Mouse (Mus musculus) splenic B cell, adult 2 months (primary cell): ENCODE data around the gene Alyref.

ENCODE experiments used
- DNase-seq: peaks from one replicate; pipeline ENCODE4 v3.0.0-alpha.2; 2011; ENCODE audit warnings: low read depth, low spot score
- H3K27me3 ChIP-seq: 2 replicates; pipeline ENCODE4 v1.6.1; 2012; ENCODE audit warnings: mild to moderate bottlenecking, low read length, moderate library complexity, mixed read lengths; ENCODE audit not compliant: control insufficient read depth, poor library complexity, insufficient read depth, severe bottlenecking
- H3K36me3 ChIP-seq: 2 replicates; pipeline ENCODE4 v1.6.1; 2012; ENCODE audit warnings: mild to moderate bottlenecking, low read length, moderate library complexity, mixed read lengths; ENCODE audit not compliant: control insufficient read depth, poor library complexity, insufficient read depth, severe bottlenecking

The Alyref gene

DNA sequence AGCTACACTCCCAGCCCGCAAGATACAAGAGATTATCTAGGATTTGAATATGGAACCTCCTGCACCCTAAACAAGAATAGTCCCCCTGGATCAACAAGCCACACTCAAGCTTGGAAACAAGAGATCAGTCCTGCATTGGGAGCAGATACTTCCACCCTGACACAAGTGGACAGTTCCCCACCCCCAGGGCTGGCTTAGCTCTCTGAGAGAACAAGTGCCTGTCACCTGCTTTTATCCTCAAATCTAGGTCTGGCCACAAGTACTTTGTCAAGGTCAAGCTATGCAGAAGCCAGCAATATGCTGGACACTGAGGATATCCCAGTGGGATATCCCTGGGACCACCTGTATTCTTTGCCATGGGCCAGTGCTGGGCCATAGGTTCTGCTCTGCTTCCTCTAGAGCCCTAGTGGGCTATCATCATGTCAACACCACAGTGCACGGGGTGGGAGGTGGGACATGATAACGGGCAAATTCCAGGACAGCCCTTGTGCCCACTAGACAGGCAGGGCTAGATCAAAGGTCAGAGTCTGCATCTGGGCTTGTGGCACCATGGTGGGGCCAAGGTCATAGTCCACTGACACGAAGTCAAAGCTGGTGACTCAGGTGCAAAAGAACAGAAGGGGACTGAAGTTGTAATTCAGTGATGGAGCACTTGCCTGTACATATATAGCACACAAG, 18.6 kb upstream of the Alyref start:
- no peak for DNase-seq
- peaks cover 10% of the 10 kb centered on the region for H3K36me3 ChIP-seq
- no peaks in the 10 kb centered on the region for H3K27me3 ChIP-seq

DNA sequence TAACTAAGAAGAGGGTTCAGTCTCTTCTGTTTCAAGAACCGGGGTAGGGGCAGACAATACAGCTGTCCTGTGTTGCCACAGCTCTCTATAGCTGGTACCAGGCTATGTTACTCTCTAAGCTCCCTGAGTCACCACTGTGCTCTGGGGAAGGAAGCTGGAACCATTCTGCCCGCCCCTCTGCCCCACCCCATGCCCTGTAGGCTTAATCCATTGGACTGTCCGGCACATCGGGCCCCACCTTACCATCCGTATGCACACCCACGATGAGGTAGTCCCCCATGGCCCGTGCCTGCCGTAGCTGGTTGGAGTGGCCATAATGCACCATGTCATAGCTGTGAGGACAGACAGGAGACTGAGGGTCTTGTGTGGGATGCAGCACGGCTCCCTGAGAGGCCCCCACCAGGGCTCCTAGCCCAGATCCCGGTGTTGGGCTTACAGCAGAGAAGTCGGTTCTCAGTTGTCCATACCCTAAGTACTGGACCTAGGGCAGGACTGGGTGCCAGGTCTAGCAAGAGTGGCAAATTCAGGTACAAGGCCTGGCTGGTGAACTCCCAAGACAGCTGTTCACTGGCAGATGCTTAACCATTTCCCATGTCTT, 17.5 kb upstream of the Alyref start:
- Histone ChIP-seq H3K36me3 (peaks cover 8% of the 10 kb centered on the region), H3K27me3 (no peaks in the 10 kb centered on the region)
- no peak for DNase-seq

DNA sequence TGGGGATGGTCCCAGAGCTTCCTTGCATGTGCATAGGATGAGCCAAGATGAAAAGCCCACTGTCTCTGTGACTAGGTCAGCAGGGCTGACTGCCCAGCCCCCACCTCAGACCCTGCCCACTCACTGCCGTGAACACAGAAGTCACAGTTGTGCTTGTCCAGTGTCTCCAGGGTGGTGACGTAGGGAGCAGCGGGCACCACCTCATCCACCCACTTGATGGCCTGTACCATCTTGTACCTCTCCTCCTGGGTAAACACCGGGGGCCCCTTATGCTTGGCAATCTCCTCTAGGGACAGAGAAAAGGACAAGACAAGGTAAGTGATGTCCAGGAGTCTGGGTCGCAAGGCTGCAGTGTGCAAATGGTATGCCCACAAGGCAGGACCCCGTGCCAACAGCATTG, 17.0 kb upstream of the Alyref start:
- Histone ChIP-seq H3K36me3 (peaks cover 4% of the 10 kb centered on the region), H3K27me3 (no peaks in the 10 kb centered on the region)
- DNase-seq: no peak

DNA sequence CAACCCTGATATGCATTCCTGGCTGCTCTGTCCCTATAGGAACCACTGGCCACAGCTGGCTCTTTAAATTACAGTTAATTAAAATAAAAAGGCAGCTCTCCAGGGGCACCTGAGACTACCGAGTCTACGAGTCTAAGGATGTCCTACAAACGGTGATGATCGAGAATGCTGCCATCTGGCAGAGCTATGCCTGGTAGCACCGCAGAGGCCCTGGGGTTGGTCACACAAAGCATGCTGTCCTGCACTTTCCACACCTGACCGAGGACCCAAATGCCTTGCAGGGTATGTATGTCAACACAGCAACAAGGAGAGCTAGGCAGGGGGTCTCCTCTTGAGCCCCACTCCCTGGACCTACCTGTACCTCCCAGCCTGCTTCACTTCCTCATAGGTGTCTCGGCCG, 15.8 kb upstream of the Alyref start:
- DNase-seq: no peak
- H3K36me3 ChIP-seq: peaks cover 4% of the 10 kb centered on the region
- no peaks in the 10 kb centered on the region for H3K27me3 ChIP-seq

DNA sequence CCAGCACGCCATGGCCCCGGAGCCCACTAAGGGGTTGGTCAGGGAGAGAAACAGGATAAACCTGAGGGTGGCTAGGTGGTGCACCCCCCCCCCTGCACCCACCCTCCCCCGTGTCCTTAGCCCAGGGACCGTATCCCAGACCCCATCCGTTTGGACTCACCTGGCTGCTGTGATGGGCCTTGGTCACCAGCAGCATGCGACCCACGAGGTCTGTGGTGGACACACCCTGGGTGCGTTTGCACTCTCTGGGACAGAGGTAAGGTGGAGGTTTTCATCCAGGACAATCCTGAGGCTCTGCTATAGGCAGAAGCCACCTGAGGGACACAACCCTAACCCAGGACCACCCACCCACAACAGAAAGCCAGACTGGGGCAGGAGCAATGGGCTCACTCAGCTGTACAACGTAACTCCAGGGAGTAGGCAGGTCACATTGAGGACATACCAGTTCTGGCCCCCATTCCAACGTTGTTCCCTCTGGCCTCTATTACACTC, 15.4 kb upstream of the Alyref start:
- H3K36me3 ChIP-seq: peaks cover 4% of the 10 kb centered on the region
- no peak for DNase-seq
- no peaks in the 10 kb centered on the region for H3K27me3 ChIP-seq

DNA sequence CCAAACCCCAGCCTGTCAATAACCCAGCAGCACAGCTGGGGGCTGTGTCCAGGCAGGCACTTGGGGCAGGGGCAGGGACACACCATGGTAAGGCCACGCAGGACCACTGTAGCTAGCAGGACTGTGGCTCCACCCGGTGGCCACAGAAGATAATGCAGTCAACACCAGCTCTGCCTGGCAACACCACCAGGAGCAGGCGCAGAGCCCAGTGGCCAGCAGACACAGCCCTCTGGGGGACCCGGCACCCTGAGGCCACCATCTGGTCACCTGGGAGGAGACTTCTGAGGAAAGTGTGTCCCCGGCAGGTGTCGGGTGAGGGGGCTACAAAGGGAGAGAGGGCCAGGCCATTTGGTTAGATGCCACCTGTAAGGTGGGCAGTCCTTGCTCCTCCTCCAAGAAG, 14.6 kb upstream of the Alyref start:
- H3K36me3 ChIP-seq: peaks cover 4% of the 10 kb centered on the region
- peak; percentile 82 for DNase-seq

DNA sequence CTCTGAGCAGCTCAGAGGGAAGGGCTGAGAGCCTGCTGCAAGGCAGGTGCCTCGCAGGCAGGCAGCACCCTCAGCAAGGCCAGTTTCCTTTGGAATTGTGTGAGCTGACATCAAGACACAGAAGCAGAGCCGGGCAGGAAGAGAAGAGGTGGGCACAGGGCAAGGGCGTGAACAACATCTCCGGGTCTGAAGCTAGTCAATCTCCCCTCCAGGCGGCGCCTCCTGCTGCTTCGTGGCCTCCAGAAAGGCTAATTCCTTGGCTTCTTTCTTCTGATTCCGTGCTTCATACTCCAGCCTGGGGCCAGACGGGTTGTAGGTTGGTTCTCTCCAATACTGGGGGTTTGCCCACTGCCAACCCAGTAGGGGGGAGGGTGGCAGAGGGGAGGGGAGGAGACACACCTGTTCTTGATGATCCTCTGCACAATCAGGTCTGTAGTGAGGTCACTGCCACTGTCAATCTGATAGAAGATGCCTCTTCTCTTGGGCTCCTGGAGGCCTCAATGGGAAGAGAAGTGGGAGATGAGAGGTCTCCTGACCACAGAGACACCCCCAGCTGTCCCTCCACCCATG, 12.4 kb upstream of the Alyref start:
- Histone ChIP-seq H3K36me3 (peaks cover 4% of the 10 kb centered on the region), H3K27me3 (no peaks in the 10 kb centered on the region)
- DNase-seq: no peak

More for the DNA sequence above, 14.6 kb upstream of the Alyref start:
- no peaks in the 10 kb centered on the region for H3K27me3 ChIP-seq

DNA sequence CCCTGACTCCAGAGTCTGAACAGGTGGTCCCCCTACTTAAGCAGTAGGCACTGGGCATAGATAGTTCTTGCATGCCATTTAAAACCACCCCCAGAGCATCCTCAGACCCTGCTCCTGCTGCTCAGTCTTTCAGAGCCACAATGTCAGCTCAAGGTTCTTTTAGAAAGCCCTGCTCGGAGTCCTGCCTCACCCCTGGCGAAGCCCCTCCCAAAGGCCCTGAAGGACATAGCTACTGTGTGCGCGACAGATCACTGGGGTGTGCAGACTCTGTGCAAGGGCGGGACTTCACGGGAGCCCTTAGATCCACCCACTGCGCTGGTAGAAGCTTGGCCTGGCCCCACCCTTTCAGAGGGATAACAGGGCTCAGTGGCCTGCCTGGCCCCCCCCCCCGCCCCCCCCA, 11.1 kb upstream of the Alyref start:
- Histone ChIP-seq H3K36me3 (peaks cover 10% of the 10 kb centered on the region), H3K27me3 (no peaks in the 10 kb centered on the region)
- no peak for DNase-seq

DNA sequence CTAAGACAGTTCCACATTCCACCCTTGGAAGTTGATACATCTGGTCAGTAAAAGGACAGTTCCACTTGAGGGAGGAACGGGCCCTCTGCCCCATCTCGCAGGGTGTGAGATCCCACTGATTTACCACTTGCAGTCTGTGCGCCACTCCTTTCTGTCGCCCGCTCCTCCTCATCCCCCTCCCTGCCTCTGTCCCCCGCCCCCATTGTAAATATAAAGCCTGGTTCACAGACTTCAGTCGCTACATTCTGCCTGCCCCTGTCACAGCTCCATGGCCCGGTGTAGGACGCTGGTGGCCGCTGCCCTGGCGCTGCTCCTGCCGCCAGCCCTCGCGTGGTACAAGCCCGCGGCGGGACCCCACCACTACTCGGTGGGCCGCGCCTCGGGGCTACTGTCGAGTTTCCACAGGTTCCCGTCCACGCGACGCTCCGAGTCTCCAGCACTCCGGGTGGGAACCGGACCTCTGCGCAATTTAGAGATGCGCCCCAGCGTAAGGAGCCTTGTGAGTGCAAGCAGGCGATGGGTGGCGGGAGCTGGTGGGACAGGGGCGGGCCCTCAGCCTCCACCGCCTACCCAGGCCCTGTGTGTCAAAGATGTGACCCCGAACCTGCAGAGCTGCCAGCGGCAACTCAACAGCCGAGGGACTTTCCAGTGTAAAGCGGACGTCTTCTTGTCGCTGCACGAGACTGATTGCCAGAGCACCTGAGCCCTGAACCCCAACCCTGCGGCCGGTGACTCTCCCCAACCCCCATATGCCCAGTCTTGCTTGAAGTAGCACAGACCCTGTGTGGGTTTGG, 10.3 kb upstream of the Alyref start, which contains the start of gene Npb:
TSS of gene Npb (plus strand) at position 237 of the 794 bp plus-strand sequence.
- no peaks in the 10 kb centered on the region for H3K27me3 ChIP-seq
- peaks cover 10% of the 10 kb centered on the region for H3K36me3 ChIP-seq
- DNase-seq: no peak

DNA sequence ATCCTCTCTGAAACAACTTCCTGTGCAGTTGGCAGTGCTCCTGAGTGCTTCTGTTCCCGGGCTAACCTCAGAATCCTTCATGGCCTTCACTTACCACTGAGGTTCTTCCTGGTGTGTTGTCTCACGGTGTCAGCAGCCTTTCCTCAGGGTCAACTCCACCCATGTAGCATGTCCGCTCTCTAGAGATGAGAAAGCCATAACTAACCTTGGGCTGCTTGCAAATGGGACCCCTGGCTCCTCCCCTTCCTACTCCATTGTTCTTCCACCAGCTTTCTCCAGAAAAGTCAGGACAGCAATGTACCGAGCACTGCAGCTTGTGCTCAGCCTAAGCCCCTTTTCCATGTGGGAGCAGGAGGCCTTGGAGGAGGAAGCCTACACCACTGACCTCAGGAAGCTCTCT, 8.6 kb upstream of the Alyref start:
- DNase-seq: no peak
- H3K36me3 ChIP-seq: peaks cover 6% of the 10 kb centered on the region; the same call in 1 of the 2 replicates
- H3K27me3 ChIP-seq: no peaks in the 10 kb centered on the region

DNA sequence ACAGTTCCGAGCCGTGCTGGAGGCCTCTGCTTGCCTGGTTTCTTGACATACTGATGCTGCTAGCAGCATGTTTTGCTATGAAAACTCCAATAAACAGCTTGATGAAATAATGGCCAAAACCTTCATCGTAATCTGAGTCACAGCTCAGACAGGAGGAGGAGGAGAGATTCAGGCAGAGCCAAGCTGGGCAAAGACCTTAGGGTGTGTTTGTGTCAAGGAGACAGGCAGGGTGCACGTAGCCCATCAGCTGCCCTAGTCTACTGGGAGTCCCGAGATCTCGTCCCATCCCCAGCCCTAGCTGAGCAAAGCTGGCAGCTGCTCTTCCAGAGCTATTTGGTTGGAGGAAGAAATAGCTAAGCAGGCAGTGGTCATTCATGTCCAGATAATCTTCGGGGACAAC, 7.5 kb upstream of the Alyref start:
- Histone ChIP-seq H3K36me3 (peaks cover 6% of the 10 kb centered on the region; the same call in 1 of the 2 replicates), H3K27me3 (no peaks in the 10 kb centered on the region)
- no peak for DNase-seq

DNA sequence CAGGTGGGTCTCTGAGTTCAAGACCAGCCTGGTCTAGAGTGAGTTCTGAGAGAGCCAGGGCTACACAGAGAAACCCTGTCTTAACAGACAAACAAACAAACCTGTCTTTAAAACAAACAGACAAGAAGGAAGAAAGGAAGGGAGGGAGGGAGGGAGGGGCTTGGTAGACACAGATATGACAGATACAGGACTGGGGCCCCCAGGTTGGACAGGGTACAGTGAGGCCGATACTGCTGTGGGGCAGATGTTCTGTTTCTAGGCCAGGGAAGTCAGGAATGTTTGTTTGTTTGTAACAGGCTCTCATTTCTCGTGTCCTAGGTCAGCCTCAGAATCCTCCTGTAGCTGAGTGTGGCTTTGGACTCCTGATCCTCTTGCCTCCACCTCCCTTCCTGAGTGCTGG, 5.4 kb upstream of the Alyref start:
- no peak for DNase-seq
- H3K27me3 ChIP-seq: no peaks in the 10 kb centered on the region
- H3K36me3 ChIP-seq: peaks cover 6% of the 10 kb centered on the region

DNA sequence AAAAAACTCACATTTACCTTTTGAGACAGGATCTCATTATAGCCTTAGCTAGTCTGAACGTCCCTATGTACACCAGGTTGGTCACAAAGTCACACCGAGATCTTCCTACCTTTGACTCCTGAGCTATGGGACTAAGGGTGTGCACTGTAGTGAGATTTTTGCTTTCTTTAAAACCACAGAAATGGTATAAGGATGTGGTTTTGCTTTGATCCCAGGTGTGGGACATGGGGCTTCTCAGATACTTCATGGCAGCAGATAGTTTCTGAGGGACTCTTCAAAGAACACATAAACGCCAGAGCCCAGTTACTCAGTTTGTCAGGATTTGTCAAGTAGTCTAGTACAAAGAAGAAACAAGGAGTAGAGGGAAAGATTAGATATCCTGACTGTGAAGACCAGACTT, 2.6 kb upstream of the Alyref start:
- H3K27me3 ChIP-seq: no peaks in the 10 kb centered on the region
- DNase-seq: no peak
- peaks cover 7% of the 10 kb centered on the region for H3K36me3 ChIP-seq

DNA sequence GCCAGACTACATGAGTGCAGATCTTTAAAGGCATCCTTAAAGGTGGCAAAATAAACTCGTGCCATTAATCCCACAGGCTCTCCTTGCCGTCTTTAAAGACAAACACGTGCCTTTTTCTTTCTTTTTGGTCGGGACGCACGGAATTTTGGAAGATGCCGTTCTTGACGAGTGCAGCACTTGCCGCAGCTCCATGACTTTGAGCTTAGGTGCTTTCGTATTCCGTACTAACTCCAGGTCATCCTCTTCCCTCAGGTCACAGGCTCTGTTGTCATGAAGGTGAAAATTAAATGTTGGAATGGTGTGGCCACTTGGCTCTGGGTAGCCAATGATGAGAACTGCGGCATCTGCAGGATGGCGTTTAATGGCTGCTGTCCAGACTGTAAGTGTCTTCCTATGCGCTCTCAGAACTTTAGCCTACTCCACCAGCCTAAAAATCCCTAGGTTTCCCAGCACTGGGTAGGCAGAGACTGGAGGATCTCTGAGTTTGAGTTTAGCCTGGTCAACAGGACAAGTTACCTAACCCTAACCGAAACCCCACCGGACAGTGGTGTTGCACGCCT, 905 bp upstream of the Alyref start:
- DNase-seq: no peak
- peaks cover 6% of the 10 kb centered on the region for H3K36me3 ChIP-seq
- no peaks in the 10 kb centered on the region for H3K27me3 ChIP-seq
